Mouse (Mus musculus): ENCODE results near the gene Nr4a3.

DNA sequence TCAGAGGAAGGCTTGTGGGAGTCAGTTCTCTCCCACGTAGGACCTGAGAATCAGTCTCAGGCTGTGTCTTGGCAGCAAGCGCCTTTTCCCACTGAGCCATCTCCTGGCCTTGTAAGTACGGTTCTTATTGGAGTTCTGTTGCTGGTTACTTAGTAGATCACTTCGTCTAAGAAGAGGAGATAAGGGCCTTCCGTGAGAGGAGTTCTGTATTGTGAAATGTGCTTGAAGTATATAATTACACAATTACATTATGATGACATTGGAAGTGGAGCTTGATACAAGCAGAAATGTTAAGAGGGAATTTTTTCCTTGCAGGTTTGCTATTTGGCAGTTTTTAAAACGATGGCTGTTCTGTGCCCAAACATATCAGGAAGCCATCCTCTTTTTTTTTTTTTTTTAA is 85.4 kb downstream of the Nr4a3 start:
- TF ChIP-seq EP300 (IDR thresholded peaks at IDR 0.05; ENCODE audit: insufficient read depth, low read depth, low read length) = no peak
- TF ChIP-seq CTCF (IDR thresholded peaks at IDR 0.05; ENCODE audit: low read depth, low read length) = no peak
